Mouse (Mus musculus) regulatory T cell (primary cell): ENCODE data around the gene Lrig1.
"Not testable (repeated sequence)": the region's sequence is repeated elsewhere in the genome, so short reads cannot be mapped to it uniquely, and the experiment has no call there.

Experiments
- in situ Hi-C: fragments of 300-600 bp; cut with MboI, MseI; formaldehyde crosslinking; loops from one replicate; pipeline ENCODE4 v1.15.1; 2025; ENCODE audit warnings: high pct_unique_total_duplicates

Gene Lrig1

GRCm38 (mm10) chr6:94588365-94588764, 111.6 kb downstream of the Lrig1 start:
- in situ Hi-C loops: no loop called here

- in situ Hi-C loops: no loop called here
These were observed 115.0 kb downstream of the Lrig1 start for GRCm38 (mm10) chr6:94584976-94585375.

GRCm38 (mm10) chr6:94584147-94584695, 115.7 kb downstream of the Lrig1 start:
- in situ Hi-C loops: no loop called here

- in situ Hi-C loops: no loop called here
These were observed 117.9 kb downstream of the Lrig1 start for GRCm38 (mm10) chr6:94582055-94582454.

GRCm38 (mm10) chr6:94577991-94578390, 122.0 kb downstream of the Lrig1 start:
- in situ Hi-C loops: no loop called here

- in situ Hi-C loops: no loop called here
These were observed 124.3 kb downstream of the Lrig1 start for GRCm38 (mm10) chr6:94575526-94576166.

- in situ Hi-C loops: no loop called here
These were observed 131.9 kb downstream of the Lrig1 start for GRCm38 (mm10) chr6:94568040-94568439.

- in situ Hi-C loops: no loop called here
These were observed 134.2 kb downstream of the Lrig1 start for GRCm38 (mm10) chr6:94565766-94566165.

GRCm38 (mm10) chr6:94563203-94563940, 136.6 kb downstream of the Lrig1 start:
- in situ Hi-C loops: no loop called here

GRCm38 (mm10) chr6:94561346-94561745, 138.6 kb downstream of the Lrig1 start:
- in situ Hi-C loops: no loop called here

- in situ Hi-C loops: no loop called here
These were observed 139.1 kb downstream of the Lrig1 start for GRCm38 (mm10) chr6:94560896-94561295.

GRCm38 (mm10) chr6:94558603-94559002, 141.4 kb downstream of the Lrig1 start:
- in situ Hi-C loops: not testable (repeated sequence)
